Mouse (Mus musculus) midbrain, embryonic 12.5 days (tissue): ENCODE measurements at regions not wholly inside any gene's neighbourhood (a gene's known extent, or its start where the extent isn't known, plus 50 kb on each side); places are given as distances from the start of the nearest gene placed in this dataset.

ENCODE experiments used
- ATAC-seq: fragments of 200-750 bp; cut with Nextera tagmentation; 2 replicates; pipeline ENCODE4 v1.8.0; 2017; ENCODE audit warnings: low read depth, moderate TSS enrichment, moderate library complexity; ENCODE audit not compliant: low FRiP score
- H3K27ac ChIP-seq: fragments of 300-500 bp; sonication (generic); replicated peaks from 2 replicates; pipeline ENCODE4 v1.5.1; 2016; ENCODE audit warnings: mild to moderate bottlenecking
- H3K27me3 ChIP-seq: fragments of 300-500 bp; sonication (generic); 2 replicates; pipeline ENCODE4 v1.6.1; 2016; ENCODE audit warnings: mild to moderate bottlenecking
- H3K36me3 ChIP-seq: fragments of 300-500 bp; sonication (generic); 2 replicates; pipeline ENCODE4 v1.6.1; 2016
- H3K4me1 ChIP-seq: fragments of 300-500 bp; sonication (generic); 2 replicates; pipeline ENCODE4 v1.6.1; 2016
- H3K4me2 ChIP-seq: fragments of 300-500 bp; sonication (generic); replicated peaks from 2 replicates; pipeline ENCODE4 v1.6.1; 2016; ENCODE audit warnings: mild to moderate bottlenecking, moderate library complexity
- H3K4me3 ChIP-seq: fragments of 300-500 bp; sonication (generic); 2 replicates; pipeline ENCODE4 v1.5.1; 2016; ENCODE audit warnings: mild to moderate bottlenecking
- H3K9ac ChIP-seq: fragments of 300-500 bp; sonication (generic); replicated peaks from 2 replicates; pipeline ENCODE4 v1.6.1; 2016; ENCODE audit warnings: mild to moderate bottlenecking, moderate library complexity
- H3K9me3 ChIP-seq: fragments of 300-500 bp; sonication (generic); 2 replicates; pipeline ENCODE4 v1.6.1; 2016; ENCODE audit warnings: mild to moderate bottlenecking
- WGBS: fragments of 180-500 bp; shearing (Covaris S2); methylation state at CpG from one replicate; pipeline ENCODE4 v1.1.7; 2016; 5-methylcytosine and 5-hydroxymethylcytosine counted together

DNA sequence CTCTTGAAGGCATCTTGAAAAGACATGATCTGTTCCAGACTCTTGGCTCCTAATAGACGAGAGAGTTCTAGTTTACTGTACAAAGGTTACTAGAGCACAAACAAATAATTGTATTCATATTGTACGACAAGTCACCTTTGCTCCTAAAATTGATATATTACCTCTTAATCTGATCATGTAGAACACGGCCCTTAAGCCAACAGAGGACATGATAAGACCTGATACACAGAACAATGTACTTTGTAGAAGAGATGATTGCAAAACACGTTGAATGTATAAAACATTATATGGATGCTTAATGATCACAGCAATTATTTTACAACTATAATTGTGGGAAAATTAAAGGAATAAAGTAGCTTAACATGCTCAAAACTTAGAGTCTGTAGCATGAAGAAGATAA is 194.7 kb downstream of the Klf5 start:
- no peak for ATAC-seq
- 91% methylated on average over 4 of the region's 4 CpGs for WGBS

DNA sequence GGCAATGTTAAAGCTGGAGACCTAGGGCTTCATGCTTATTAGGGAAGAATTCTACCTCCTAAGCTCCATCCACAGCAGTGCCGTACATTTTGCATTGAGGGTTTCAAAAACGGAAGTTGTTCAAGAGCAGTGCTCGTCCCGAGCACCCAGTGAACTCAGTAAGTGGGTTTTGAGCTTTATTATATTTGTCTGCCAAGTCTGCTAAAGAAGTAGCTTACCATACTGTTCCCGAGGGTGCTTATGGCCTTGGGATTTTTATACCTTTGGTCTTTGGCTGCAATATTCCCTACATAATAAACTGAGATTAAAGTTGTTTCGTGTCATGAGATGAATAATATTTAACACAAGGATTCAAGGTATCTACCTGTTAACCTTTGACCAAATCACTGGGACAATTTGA is 195.2 kb downstream of the Klf5 start:
- 89% methylated on average over 6 of the region's 6 CpGs for WGBS
- Histone ChIP-seq H3K27me3 (no peaks in the 10 kb centered on the region), H3K9me3 (no peaks in the 10 kb centered on the region), H3K4me1 (no peaks in the 10 kb centered on the region), H3K27ac (no peak overlapping the region), H3K36me3 (no peaks in the 10 kb centered on the region), H3K4me3 (no peak overlapping the region), H3K4me2 (no peak overlapping the region), H3K9ac (no peak overlapping the region)
- ATAC-seq = no peak

More for the DNA sequence above, 194.7 kb downstream of the Klf5 start:
- Histone ChIP-seq H3K4me3 (no peak overlapping the region), H3K9me3 (no peaks in the 10 kb centered on the region), H3K9ac (no peak overlapping the region), H3K27me3 (no peaks in the 10 kb centered on the region), H3K4me2 (no peak overlapping the region), H3K27ac (no peak overlapping the region), H3K4me1 (no peaks in the 10 kb centered on the region), H3K36me3 (no peaks in the 10 kb centered on the region)

DNA sequence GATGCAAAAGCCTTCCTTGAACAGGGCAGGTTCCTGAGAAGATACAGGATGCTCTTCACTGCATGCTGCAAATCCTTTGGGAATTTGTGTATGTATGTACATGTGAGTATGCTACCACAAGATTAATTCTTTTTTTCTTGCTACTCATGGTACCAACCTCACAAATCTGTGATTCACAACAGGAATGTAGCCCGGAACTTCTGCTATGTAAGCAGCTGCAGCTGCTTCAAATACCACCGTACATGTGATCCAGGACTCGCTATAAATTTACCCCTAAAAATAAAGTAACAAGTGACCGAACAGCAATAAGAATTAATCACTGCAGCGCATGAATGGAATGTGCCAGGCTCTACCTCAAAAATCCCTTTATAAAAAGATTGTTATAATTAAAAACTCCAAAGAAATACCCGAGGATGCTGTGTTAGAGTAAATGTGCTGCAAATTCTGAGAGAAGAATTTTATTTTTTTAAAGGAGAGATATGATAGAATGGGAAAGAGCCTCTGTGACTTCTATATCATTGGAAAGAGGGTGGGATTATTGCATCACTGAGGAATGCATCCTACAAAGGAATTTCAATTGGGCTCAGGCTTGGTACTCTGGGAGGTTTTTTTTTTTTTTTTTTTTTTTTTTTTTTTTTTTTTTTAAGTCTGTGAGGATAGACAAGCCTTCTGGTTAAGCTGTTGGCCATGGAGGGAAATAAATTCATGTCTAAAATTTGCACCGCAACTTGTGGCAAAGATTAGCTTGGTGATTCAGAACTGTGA is 201.2 kb downstream of the Klf5 start:
- no peaks in the 10 kb centered on the region for H3K36me3 ChIP-seq
- no peaks in the 10 kb centered on the region for H3K27me3 ChIP-seq
- no peaks in the 10 kb centered on the region for H3K9me3 ChIP-seq
- H3K4me1 ChIP-seq = no peaks in the 10 kb centered on the region
- H3K9ac ChIP-seq = no peak overlapping the region
- WGBS = 88% methylated on average over 7 of the region's 7 CpGs
- no peak overlapping the region for H3K4me2 ChIP-seq
- no peak for ATAC-seq
- no peak overlapping the region for H3K4me3 ChIP-seq
- no peak overlapping the region for H3K27ac ChIP-seq

- Histone ChIP-seq H3K4me3 (no peak overlapping the region), H3K4me2 (no peak overlapping the region), H3K9ac (no peak overlapping the region), H3K9me3 (no peaks in the 10 kb centered on the region), H3K36me3 (no peaks in the 10 kb centered on the region), H3K4me1 (no peaks in the 10 kb centered on the region), H3K27ac (no peak overlapping the region), H3K27me3 (no peaks in the 10 kb centered on the region)
- ATAC-seq = no peak
- 83% methylated on average over 4 of the region's 4 CpGs for WGBS
Observed at GRCm38 (mm10) chr14:99504909-99505308, 206.4 kb downstream of the Klf5 start.

GRCm38 (mm10) chr14:99509696-99510536 is 211.4 kb downstream of the Klf5 start:
- no peaks in the 10 kb centered on the region for H3K4me1 ChIP-seq

DNA sequence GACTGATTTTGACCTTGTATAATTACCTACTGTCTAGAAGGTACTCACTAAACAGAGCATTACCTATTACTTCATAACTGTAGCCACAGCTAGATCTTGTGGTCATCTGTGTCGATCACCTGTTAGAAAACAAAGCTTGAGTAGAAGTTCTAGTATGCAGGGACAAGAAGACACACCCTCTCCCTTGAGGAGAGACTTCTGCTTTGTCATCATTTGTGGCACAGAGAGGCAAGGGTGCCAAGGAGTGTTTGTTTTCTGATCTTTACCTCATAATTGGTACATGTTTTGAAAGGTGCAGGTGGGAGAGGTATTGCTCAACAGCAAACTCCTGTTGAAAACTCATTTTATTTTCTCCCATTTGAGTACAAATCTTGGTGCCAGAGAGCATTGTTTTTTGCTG is 217.0 kb downstream of the Klf5 start:
- WGBS = 91% methylated on average over 1 of the region's 1 CpGs
- no peak overlapping the region for H3K4me2 ChIP-seq
- no peaks in the 10 kb centered on the region for H3K27me3 ChIP-seq
- no peaks in the 10 kb centered on the region for H3K36me3 ChIP-seq
- H3K4me1 ChIP-seq = no peaks in the 10 kb centered on the region
- H3K4me3 ChIP-seq = no peak overlapping the region
- no peak overlapping the region for H3K9ac ChIP-seq
- H3K9me3 ChIP-seq = no peaks in the 10 kb centered on the region
- ATAC-seq = no peak
- no peak overlapping the region for H3K27ac ChIP-seq

More at GRCm38 (mm10) chr14:99509696-99510536, 211.4 kb downstream of the Klf5 start:
- Histone ChIP-seq H3K4me3 (no peak overlapping the region), H3K9me3 (no peaks in the 10 kb centered on the region), H3K4me2 (no peak overlapping the region), H3K27ac (no peak overlapping the region), H3K27me3 (no peaks in the 10 kb centered on the region), H3K9ac (no peak overlapping the region), H3K36me3 (no peaks in the 10 kb centered on the region)
- WGBS = 43% methylated on average over 3 of the region's 3 CpGs
- no peak for ATAC-seq

GRCm38 (mm10) chr14:99516703-99517102 is 218.2 kb downstream of the Klf5 start:
- no peak overlapping the region for H3K9ac ChIP-seq
- H3K4me1 ChIP-seq = no peaks in the 10 kb centered on the region
- H3K27ac ChIP-seq = no peak overlapping the region
- ATAC-seq = no peak
- no peaks in the 10 kb centered on the region for H3K9me3 ChIP-seq
- H3K27me3 ChIP-seq = no peaks in the 10 kb centered on the region
- H3K4me2 ChIP-seq = no peak overlapping the region
- no peaks in the 10 kb centered on the region for H3K36me3 ChIP-seq
- no peak overlapping the region for H3K4me3 ChIP-seq
- 90% methylated on average over 6 of the region's 6 CpGs for WGBS

- no peaks in the 10 kb centered on the region for H3K9me3 ChIP-seq
- H3K27me3 ChIP-seq = no peaks in the 10 kb centered on the region
- H3K4me2 ChIP-seq = no peak overlapping the region
- H3K4me1 ChIP-seq = no peaks in the 10 kb centered on the region
- H3K27ac ChIP-seq = no peak overlapping the region
- H3K4me3 ChIP-seq = no peak overlapping the region
- no peaks in the 10 kb centered on the region for H3K36me3 ChIP-seq
- WGBS = 84% methylated on average over 6 of the region's 6 CpGs
- no peak for ATAC-seq
- no peak overlapping the region for H3K9ac ChIP-seq
Observed at GRCm38 (mm10) chr14:99520343-99520742, 221.9 kb downstream of the Klf5 start.

DNA sequence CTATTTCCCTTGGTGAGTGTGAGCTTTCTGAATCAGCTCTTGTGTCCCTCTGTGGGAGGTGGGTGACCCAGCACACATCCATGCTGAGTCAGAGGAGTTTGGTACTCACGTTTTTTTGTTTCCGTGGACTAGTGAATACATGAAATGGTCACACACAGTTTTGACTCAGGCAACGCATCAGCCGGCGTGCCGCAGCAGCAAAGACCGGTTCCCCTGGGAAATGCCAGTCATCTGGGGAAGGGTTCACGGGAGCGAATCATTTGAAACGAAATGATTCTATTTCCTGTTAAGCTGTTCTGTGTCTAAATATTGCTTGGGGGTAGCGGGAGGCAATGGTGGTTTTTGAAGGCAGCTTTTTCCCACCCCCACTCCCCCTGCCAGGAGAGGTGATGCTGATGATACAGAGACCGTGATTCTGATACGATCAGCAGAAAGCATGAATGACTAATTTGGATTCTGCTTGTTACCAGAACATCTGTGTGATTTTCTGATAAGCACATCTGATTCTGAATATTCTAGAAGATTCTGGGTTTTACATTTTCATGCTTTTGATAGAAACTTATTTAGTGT is 223.5 kb downstream of the Klf5 start:
- 90% methylated on average over 13 of the region's 13 CpGs for WGBS
- H3K9me3 ChIP-seq = no peaks in the 10 kb centered on the region
- no peak overlapping the region for H3K4me2 ChIP-seq
- no peaks in the 10 kb centered on the region for H3K4me1 ChIP-seq
- H3K27ac ChIP-seq = no peak overlapping the region
- ATAC-seq = no peak
- H3K4me3 ChIP-seq = no peak overlapping the region
- H3K36me3 ChIP-seq = no peaks in the 10 kb centered on the region
- H3K9ac ChIP-seq = no peak overlapping the region
- H3K27me3 ChIP-seq = no peaks in the 10 kb centered on the region

GRCm38 (mm10) chr14:99535781-99536180 is 237.3 kb downstream of the Klf5 start:
- no peak overlapping the region for H3K4me2 ChIP-seq
- no peaks in the 10 kb centered on the region for H3K36me3 ChIP-seq
- H3K9me3 ChIP-seq = no peaks in the 10 kb centered on the region
- ATAC-seq = no peak
- 93% methylated on average over 6 of the region's 6 CpGs for WGBS
- no peak overlapping the region for H3K27ac ChIP-seq
- H3K27me3 ChIP-seq = no peaks in the 10 kb centered on the region
- H3K9ac ChIP-seq = no peak overlapping the region
- H3K4me3 ChIP-seq = no peak overlapping the region
- no peaks in the 10 kb centered on the region for H3K4me1 ChIP-seq

- no peak for ATAC-seq
- Histone ChIP-seq H3K27ac (no peak overlapping the region), H3K4me2 (no peak overlapping the region), H3K9me3 (no peaks in the 10 kb centered on the region), H3K4me3 (no peak overlapping the region), H3K36me3 (no peaks in the 10 kb centered on the region), H3K27me3 (no peaks in the 10 kb centered on the region), H3K9ac (no peak overlapping the region), H3K4me1 (no peaks in the 10 kb centered on the region)
- 77% methylated on average over 1 of the region's 1 CpGs for WGBS
Observed at GRCm38 (mm10) chr14:99537286-99537685, 238.8 kb downstream of the Klf5 start.

DNA sequence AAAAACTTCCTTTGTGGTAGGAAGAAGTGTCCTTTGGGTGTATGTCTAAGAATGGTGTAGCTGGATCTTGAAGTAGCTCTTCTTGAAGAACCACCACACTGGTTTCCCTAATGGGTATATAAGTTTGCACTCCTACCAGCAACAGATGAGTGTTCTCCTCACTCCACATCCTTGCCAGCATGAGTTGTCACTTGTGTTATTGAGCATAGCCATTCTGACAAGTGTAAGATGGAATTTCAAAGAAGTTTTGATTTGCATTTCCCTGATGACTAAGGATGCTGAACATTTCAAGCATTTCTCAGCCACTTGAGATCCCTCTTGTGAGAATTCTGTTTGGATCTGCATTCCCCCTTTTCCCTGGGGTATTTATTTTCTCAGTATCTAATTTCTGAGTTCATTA is 243.2 kb downstream of the Klf5 start:
- Histone ChIP-seq H3K9me3 (no peaks in the 10 kb centered on the region), H3K4me2 (no peak overlapping the region), H3K4me1 (no peaks in the 10 kb centered on the region), H3K27ac (no peak overlapping the region), H3K27me3 (no peaks in the 10 kb centered on the region), H3K36me3 (no peaks in the 10 kb centered on the region), H3K4me3 (no peak overlapping the region), H3K9ac (no peak overlapping the region)
- ATAC-seq = no peak
